Mouse (Mus musculus): Measurements from ENCODE around the gene Pgam5. TPM values are rescaled to one million over a fixed set of nuclear protein-coding genes. Genes with fewer than 3 reads are reported as not detected.

Pgam5 gene
- polyA plus RNA-seq, 1 experiment from 2014 or later: 99.0 TPM

DNA sequence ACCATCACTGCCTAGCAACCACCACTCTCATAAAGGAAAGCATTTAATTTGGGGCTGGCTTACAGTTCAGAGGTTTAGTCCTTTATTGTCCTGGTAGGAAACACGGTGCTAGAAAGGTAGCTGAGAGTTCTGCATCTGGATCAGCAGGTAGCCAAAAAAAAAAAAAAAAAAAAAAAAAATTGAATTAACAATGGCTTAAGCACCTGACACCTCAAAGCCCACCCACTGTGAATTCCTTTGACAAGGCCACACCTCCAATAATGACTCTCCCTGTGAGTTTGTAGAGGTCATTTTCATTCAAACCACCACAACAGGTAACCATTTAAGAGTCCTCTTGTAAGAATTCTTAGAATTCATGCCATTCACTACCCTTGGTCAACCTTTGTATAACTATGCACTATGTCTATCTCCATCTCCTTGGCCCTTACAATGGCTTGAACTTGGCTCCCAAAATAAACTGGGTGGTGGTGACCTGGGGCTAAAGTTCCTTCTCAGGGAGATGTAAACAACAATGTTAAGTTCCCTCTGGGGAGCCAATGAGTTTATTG, 42.3 kb downstream of the Pgam5 start:
- H3K27ac ChIP-seq (replicated peaks): no peak overlapping the region
- no peaks in the 10 kb centered on the region for H3K9me3 ChIP-seq (replicated peaks)
- peaks cover 17% of the 10 kb centered on the region for H3K4me1 ChIP-seq
- WGBS: 24% methylated on average over 1 of the region's 1 CpGs
- no peak overlapping the region for H3K4me2 ChIP-seq
- H3K36me3 ChIP-seq: peaks cover 26% of the 10 kb centered on the region
- no peak overlapping the region for H3K9ac ChIP-seq (replicated peaks)
- no peak overlapping the region for H3K4me3 ChIP-seq (replicated peaks)
- no peaks in the 10 kb centered on the region for H3K27me3 ChIP-seq (replicated peaks)
- no peak for ATAC-seq (ENCODE audit: low FRiP score)

GRCm38 (mm10) chr5:110225056-110225455, 44.7 kb downstream of the Pgam5 start:
- Histone ChIP-seq H3K4me2 (no peak overlapping the region), H3K36me3 (peaks cover 50% of the 10 kb centered on the region), H3K27me3 (replicated peaks) (no peaks in the 10 kb centered on the region), H3K9ac (replicated peaks) (no peak overlapping the region), H3K4me1 (peaks cover 3% of the 10 kb centered on the region), H3K4me3 (replicated peaks) (no peak overlapping the region), H3K27ac (replicated peaks) (no peak overlapping the region), H3K9me3 (replicated peaks) (no peaks in the 10 kb centered on the region)
- ATAC-seq (ENCODE audit: low FRiP score): no peak
- WGBS: 83% methylated on average over 3 of the region's 3 CpGs

DNA sequence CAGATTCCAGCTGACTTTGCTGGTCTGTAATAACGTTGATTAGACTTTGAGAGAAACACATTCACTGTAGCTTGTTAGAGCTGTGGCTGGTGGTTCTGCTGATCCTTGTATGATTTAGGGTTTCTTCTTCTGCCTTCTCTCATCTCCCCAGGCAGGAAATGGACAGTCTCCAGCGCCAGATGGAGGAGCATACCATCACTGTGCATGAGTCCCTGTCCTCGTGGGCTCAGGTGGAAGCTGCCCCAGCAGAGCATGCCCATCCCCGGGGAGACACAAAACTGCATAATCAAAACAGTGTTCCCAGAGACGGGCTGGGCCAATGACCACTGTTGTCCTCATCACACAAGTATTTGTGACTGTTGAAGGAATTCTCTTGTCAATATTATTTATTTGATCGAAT, 47.0 kb downstream of the Pgam5 start:
- 76% methylated on average over 6 of the region's 6 CpGs for WGBS
- H3K27me3 ChIP-seq (replicated peaks): no peaks in the 10 kb centered on the region
- no peak overlapping the region for H3K4me3 ChIP-seq (replicated peaks)
- ATAC-seq (ENCODE audit: low FRiP score): no peak
- H3K4me2 ChIP-seq: no peak overlapping the region
- H3K27ac ChIP-seq (replicated peaks): no peak overlapping the region
- no peaks in the 10 kb centered on the region for H3K9me3 ChIP-seq (replicated peaks)
- H3K36me3 ChIP-seq: peaks cover 70% of the 10 kb centered on the region
- H3K4me1 ChIP-seq: no peaks in the 10 kb centered on the region
- H3K9ac ChIP-seq (replicated peaks): no peak overlapping the region

DNA sequence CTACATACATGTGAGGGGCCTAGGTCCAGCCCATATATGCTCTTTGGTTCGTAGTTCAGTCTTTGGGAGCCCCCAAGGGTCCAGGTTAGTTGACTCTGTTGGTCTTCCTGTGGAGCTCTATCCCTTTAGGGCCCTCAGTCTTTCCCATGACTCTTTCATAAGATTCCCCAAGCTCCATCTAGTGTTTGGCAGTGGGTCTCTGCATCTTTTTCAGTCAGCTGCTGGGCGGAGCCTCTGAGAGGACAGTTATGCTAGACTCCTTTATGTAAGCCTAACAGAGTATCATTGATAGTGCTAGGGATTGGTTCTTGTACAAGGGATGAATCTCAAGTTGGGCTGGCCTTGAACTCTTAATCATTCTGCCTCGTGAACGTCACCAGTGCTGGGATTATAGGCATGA, 49.4 kb downstream of the Pgam5 start:
- Histone ChIP-seq H3K4me1 (no peaks in the 10 kb centered on the region), H3K4me3 (replicated peaks) (no peak overlapping the region), H3K9ac (replicated peaks) (no peak overlapping the region), H3K27ac (replicated peaks) (no peak overlapping the region), H3K4me2 (no peak overlapping the region), H3K9me3 (replicated peaks) (no peaks in the 10 kb centered on the region), H3K27me3 (replicated peaks) (no peaks in the 10 kb centered on the region), H3K36me3 (peaks cover 81% of the 10 kb centered on the region)
- no peak for ATAC-seq (ENCODE audit: low FRiP score)
- WGBS: 90% methylated on average over 4 of the region's 4 CpGs

DNA sequence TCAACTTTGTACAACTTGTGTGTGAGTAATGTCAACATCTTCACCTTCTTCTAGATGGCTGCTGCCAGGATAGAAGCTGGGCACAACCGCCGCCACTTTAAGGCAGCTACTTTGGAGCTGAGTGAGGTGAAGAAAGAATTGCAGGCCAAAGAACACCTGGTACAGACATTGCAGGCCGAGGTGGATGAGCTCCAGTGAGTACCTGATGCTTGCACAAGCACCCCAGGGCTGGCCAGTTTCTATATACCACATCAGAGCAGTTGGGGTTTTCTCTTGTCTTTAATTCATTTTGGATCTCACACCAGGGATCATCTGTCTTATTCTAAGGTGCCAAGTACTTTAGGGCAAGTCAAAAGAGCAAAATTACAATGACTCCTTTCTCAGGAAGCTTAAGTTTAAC, 52.9 kb downstream of the Pgam5 start:
- no peaks in the 10 kb centered on the region for H3K4me1 ChIP-seq
- no peak overlapping the region for H3K9ac ChIP-seq (replicated peaks)
- 98% methylated on average over 3 of the region's 3 CpGs for WGBS
- H3K27ac ChIP-seq (replicated peaks): no peak overlapping the region
- H3K4me2 ChIP-seq: no peak overlapping the region
- H3K27me3 ChIP-seq (replicated peaks): no peaks in the 10 kb centered on the region
- no peak for ATAC-seq (ENCODE audit: low FRiP score)
- peaks cover 93% of the 10 kb centered on the region for H3K36me3 ChIP-seq
- no peaks in the 10 kb centered on the region for H3K9me3 ChIP-seq (replicated peaks)
- H3K4me3 ChIP-seq (replicated peaks): no peak overlapping the region

GRCm38 (mm10) chr5:110211312-110211711, 58.4 kb downstream of the Pgam5 start:
- WGBS: 93% methylated on average over 2 of the region's 2 CpGs
- peaks cover 95% of the 10 kb centered on the region for H3K36me3 ChIP-seq
- no peak overlapping the region for H3K9ac ChIP-seq (replicated peaks)
- no peak for ATAC-seq (ENCODE audit: low FRiP score)
- H3K4me3 ChIP-seq (replicated peaks): no peak overlapping the region
- no peaks in the 10 kb centered on the region for H3K27me3 ChIP-seq (replicated peaks)
- no peaks in the 10 kb centered on the region for H3K4me1 ChIP-seq
- H3K4me2 ChIP-seq: no peak overlapping the region
- no peak overlapping the region for H3K27ac ChIP-seq (replicated peaks)
- no peaks in the 10 kb centered on the region for H3K9me3 ChIP-seq (replicated peaks)

Other genes with a start within 250 kb of the Pgam5 start
- 3.2 and 4.6 TPM in 2 replicates for gene Gm17655, start 197.4 kb downstream of the Pgam5 start, polyA plus RNA-seq (2015; fragmentation: Nextera tagmentation; extraction: Ambion mirVana)
- 0.44 and 0.92 TPM in 2 replicates for gene Gm35315, start 175.5 kb downstream of the Pgam5 start, polyA plus RNA-seq (2015; fragmentation: Nextera tagmentation; extraction: Ambion mirVana)
- gene Plcxd1, start 169.9 kb downstream of the Pgam5 start, polyA plus RNA-seq (2015; fragmentation: Nextera tagmentation; extraction: Ambion mirVana): 6.4 and 7.5 TPM in 2 replicates
- gene Gtpbp6, start 161.7 kb downstream of the Pgam5 start, polyA plus RNA-seq (2015; fragmentation: Nextera tagmentation; extraction: Ambion mirVana): 59.2 and 68.3 TPM in 2 replicates
- 13.0 and 13.6 TPM in 2 replicates for gene Zfp605, start 159.8 kb downstream of the Pgam5 start, polyA plus RNA-seq (2015; fragmentation: Nextera tagmentation; extraction: Ambion mirVana)
- 67.4 and 77.4 TPM in 2 replicates for gene Chfr, start 134.1 kb downstream of the Pgam5 start, polyA plus RNA-seq (2015; fragmentation: Nextera tagmentation; extraction: Ambion mirVana)
- gene Golga3, start 93.2 kb downstream of the Pgam5 start, polyA plus RNA-seq (2015; fragmentation: Nextera tagmentation; extraction: Ambion mirVana): 20.1 and 23.6 TPM in 2 replicates
- gene Ankle2, start 38.9 kb downstream of the Pgam5 start, polyA plus RNA-seq (2015; fragmentation: Nextera tagmentation; extraction: Ambion mirVana): 19.3 and 23.7 TPM in 2 replicates
- gene Pxmp2, start 16.3 kb upstream of the Pgam5 start, polyA plus RNA-seq (2015; fragmentation: Nextera tagmentation; extraction: Ambion mirVana): 11.7 and 14.6 TPM in 2 replicates
- gene Pole, start 16.4 kb upstream of the Pgam5 start, polyA plus RNA-seq (2015; fragmentation: Nextera tagmentation; extraction: Ambion mirVana): 6.1 and 10.9 TPM in 2 replicates
- 9.8 and 11.3 TPM in 2 replicates for gene P2rx2, start 73.3 kb upstream of the Pgam5 start, polyA plus RNA-seq (2015; fragmentation: Nextera tagmentation; extraction: Ambion mirVana)
- not detected in 2 replicates for gene Lrcol1, start 74.8 kb upstream of the Pgam5 start, polyA plus RNA-seq (2015; fragmentation: Nextera tagmentation; extraction: Ambion mirVana)
- 16.7 and 19.7 TPM in 2 replicates for gene Fbrsl1, start 178.6 kb upstream of the Pgam5 start, polyA plus RNA-seq (2015; fragmentation: Nextera tagmentation; extraction: Ambion mirVana)

Data from neural tube, embryonic 15.5 days (tissue).